Mouse (Mus musculus): ENCODE measurements around the gene Olfr1410. TPM values are rescaled to one million over a fixed set of nuclear protein-coding genes. Genes with fewer than 3 reads are reported as not detected.
A peak's percentile ranks its signal among the peaks of the same experiment; 100 is the strongest.

Gene Olfr1410
- polyA plus RNA-seq, 1 experiment from 2014 or later: not detected

GRCm38 (mm10) chr1:92616046-92616445 lies 10.5 kb downstream of the Olfr1410 start:
- Histone ChIP-seq H3K4me1 (ENCODE audit: control insufficient read depth, insufficient read depth, low read length) (no peaks in the 10 kb centered on the region), H3K4me3 (ENCODE audit: low read depth, low read length) (no peak overlapping the region), H3K9ac (ENCODE audit: low read length) (no peak overlapping the region), H3K27me3 (ENCODE audit: control insufficient read depth, insufficient read depth, low read length) (no peaks in the 10 kb centered on the region), H3K27ac (ENCODE audit: low read depth, low read length) (no peak overlapping the region), H3K36me3 (ENCODE audit: control insufficient read depth, insufficient read depth, low read length) (no peaks in the 10 kb centered on the region), H3K9me3 (ENCODE audit: control insufficient read depth, low read length) (no peaks in the 10 kb centered on the region), H3K4me2 (no peak overlapping the region)
- DNase-seq (ENCODE audit: low spot score, missing footprints): no peak
- ATAC-seq (ENCODE audit: low FRiP score): no peak
- WGBS: 93% methylated on average over 1 of the region's 1 CpGs

GRCm38 (mm10) chr1:92617488-92617887 lies 11.9 kb downstream of the Olfr1410 start, which contains the start of gene Olfr12:
Gene Olfr12 (plus strand): TSS chr1:92617788.
- Histone ChIP-seq H3K4me2 (no peak within 1 kb of the TSS), H3K9ac (ENCODE audit: low read length) (no peak within 1 kb of the TSS), H3K27me3 (ENCODE audit: control insufficient read depth, insufficient read depth, low read length) (no peaks in the 10 kb centered on the region), H3K36me3 (ENCODE audit: control insufficient read depth, insufficient read depth, low read length) (no peaks in the 10 kb centered on the region), H3K4me1 (ENCODE audit: control insufficient read depth, insufficient read depth, low read length) (no peaks in the 10 kb centered on the region), H3K9me3 (ENCODE audit: control insufficient read depth, low read length) (no peaks in the 10 kb centered on the region), H3K27ac (ENCODE audit: low read depth, low read length) (no peak within 1 kb of the TSS), H3K4me3 (ENCODE audit: low read depth, low read length) (no peak within 1 kb of the TSS)
- DNase-seq (ENCODE audit: low spot score, missing footprints): no peak
- 66% methylated on average over 2 of the region's 2 CpGs for WGBS
- no peak for ATAC-seq (ENCODE audit: low FRiP score)

- no peak overlapping the region for H3K4me2 ChIP-seq
- H3K27ac ChIP-seq (ENCODE audit: low read depth, low read length): no peak overlapping the region
- H3K9me3 ChIP-seq (ENCODE audit: control insufficient read depth, low read length): no peaks in the 10 kb centered on the region
- no peak for ATAC-seq (ENCODE audit: low FRiP score)
- no peak overlapping the region for H3K9ac ChIP-seq (ENCODE audit: low read length)
- H3K27me3 ChIP-seq (ENCODE audit: control insufficient read depth, insufficient read depth, low read length): no peaks in the 10 kb centered on the region
- no peak overlapping the region for H3K4me3 ChIP-seq (ENCODE audit: low read depth, low read length)
- no peaks in the 10 kb centered on the region for H3K36me3 ChIP-seq (ENCODE audit: control insufficient read depth, insufficient read depth, low read length)
- H3K4me1 ChIP-seq (ENCODE audit: control insufficient read depth, insufficient read depth, low read length): no peaks in the 10 kb centered on the region
- no peak for DNase-seq (ENCODE audit: low spot score, missing footprints)
- WGBS: 57% methylated on average over 4 of the region's 4 CpGs
Observed at GRCm38 (mm10) chr1:92618360-92618759, 12.8 kb downstream of the Olfr1410 start.

- no peaks in the 10 kb centered on the region for H3K4me1 ChIP-seq (ENCODE audit: control insufficient read depth, insufficient read depth, low read length)
- DNase-seq (ENCODE audit: low spot score, missing footprints) (no peak), ATAC-seq (ENCODE audit: low FRiP score) (no peak)
- H3K27me3 ChIP-seq (ENCODE audit: control insufficient read depth, insufficient read depth, low read length): no peaks in the 10 kb centered on the region
- H3K27ac ChIP-seq (ENCODE audit: low read depth, low read length): no peak overlapping the region
- no peaks in the 10 kb centered on the region for H3K36me3 ChIP-seq (ENCODE audit: control insufficient read depth, insufficient read depth, low read length)
- no peaks in the 10 kb centered on the region for H3K9me3 ChIP-seq (ENCODE audit: control insufficient read depth, low read length)
- 85% methylated on average over 4 of the region's 4 CpGs for WGBS
- no peak overlapping the region for H3K4me3 ChIP-seq (ENCODE audit: low read depth, low read length)
- H3K9ac ChIP-seq (ENCODE audit: low read length): no peak overlapping the region
- H3K4me2 ChIP-seq: no peak overlapping the region
Observed at GRCm38 (mm10) chr1:92628227-92628626, 22.6 kb downstream of the Olfr1410 start.

- WGBS: 80% methylated on average over 5 of the region's 5 CpGs
- H3K36me3 ChIP-seq (ENCODE audit: control insufficient read depth, insufficient read depth, low read length): peaks cover 8% of the 10 kb centered on the region; the same call in 1 of the 2 replicates
- H3K27ac ChIP-seq (ENCODE audit: low read depth, low read length): no peak overlapping the region
- H3K4me2 ChIP-seq: no peak overlapping the region
- H3K27me3 ChIP-seq (ENCODE audit: control insufficient read depth, insufficient read depth, low read length): no peaks in the 10 kb centered on the region
- peaks cover 4% of the 10 kb centered on the region for H3K4me1 ChIP-seq (ENCODE audit: control insufficient read depth, insufficient read depth, low read length)
- DNase-seq (ENCODE audit: low spot score, missing footprints): no peak
- H3K9me3 ChIP-seq (ENCODE audit: control insufficient read depth, low read length): no peaks in the 10 kb centered on the region
- no peak for ATAC-seq (ENCODE audit: low FRiP score)
- no peak overlapping the region for H3K4me3 ChIP-seq (ENCODE audit: low read depth, low read length)
- H3K9ac ChIP-seq (ENCODE audit: low read length): no peak overlapping the region
Observed at GRCm38 (mm10) chr1:92632196-92632595, 26.6 kb downstream of the Olfr1410 start.

DNA sequence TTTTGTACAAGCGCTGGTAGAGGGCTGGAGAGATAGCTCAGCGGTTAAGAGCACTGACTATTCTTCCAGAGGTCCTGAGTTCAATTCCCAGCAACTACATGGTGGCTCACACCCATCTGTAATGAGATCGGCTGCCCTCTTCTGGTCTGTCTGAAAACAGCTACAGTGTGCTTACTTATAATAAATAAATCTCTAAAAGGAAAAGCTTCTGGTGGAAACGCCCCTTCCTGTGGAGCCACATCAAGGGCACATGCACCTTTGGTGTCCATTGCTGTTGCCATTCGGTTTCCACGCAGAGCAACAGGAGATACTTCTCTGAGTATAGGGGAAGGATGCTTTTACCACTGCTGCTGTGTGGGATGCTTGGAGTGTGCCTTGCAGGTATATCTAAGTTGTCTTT lies 27.4 kb downstream of the Olfr1410 start:
- Histone ChIP-seq H3K4me3 (ENCODE audit: low read depth, low read length) (no peak overlapping the region), H3K9me3 (ENCODE audit: control insufficient read depth, low read length) (no peaks in the 10 kb centered on the region), H3K36me3 (ENCODE audit: control insufficient read depth, insufficient read depth, low read length) (peaks cover 8% of the 10 kb centered on the region; the same call in 1 of the 2 replicates), H3K27ac (ENCODE audit: low read depth, low read length) (no peak overlapping the region), H3K27me3 (ENCODE audit: control insufficient read depth, insufficient read depth, low read length) (no peaks in the 10 kb centered on the region), H3K4me2 (no peak overlapping the region), H3K9ac (ENCODE audit: low read length) (no peak overlapping the region), H3K4me1 (ENCODE audit: control insufficient read depth, insufficient read depth, low read length) (peaks cover 4% of the 10 kb centered on the region)
- 69% methylated on average over 6 of the region's 6 CpGs for WGBS
- no peak for DNase-seq (ENCODE audit: low spot score, missing footprints)
- no peak for ATAC-seq (ENCODE audit: low FRiP score)

GRCm38 (mm10) chr1:92633726-92634125 lies 28.1 kb downstream of the Olfr1410 start:
- no peak overlapping the region for H3K27ac ChIP-seq (ENCODE audit: low read depth, low read length)
- no peak for DNase-seq (ENCODE audit: low spot score, missing footprints)
- H3K4me2 ChIP-seq: no peak overlapping the region
- H3K4me3 ChIP-seq (ENCODE audit: low read depth, low read length): no peak overlapping the region
- H3K4me1 ChIP-seq (ENCODE audit: control insufficient read depth, insufficient read depth, low read length): peaks cover 4% of the 10 kb centered on the region
- no peaks in the 10 kb centered on the region for H3K27me3 ChIP-seq (ENCODE audit: control insufficient read depth, insufficient read depth, low read length)
- whole genome bisulfite sequencing: 93% methylated on average over 8 of the region's 8 CpGs
- no peak overlapping the region for H3K9ac ChIP-seq (ENCODE audit: low read length)
- H3K9me3 ChIP-seq (ENCODE audit: control insufficient read depth, low read length): no peaks in the 10 kb centered on the region
- ATAC-seq (ENCODE audit: low FRiP score): no peak
- peaks cover 8% of the 10 kb centered on the region; the same call in 1 of the 2 replicates for H3K36me3 ChIP-seq (ENCODE audit: control insufficient read depth, insufficient read depth, low read length)

GRCm38 (mm10) chr1:92634569-92634968 lies 29.0 kb downstream of the Olfr1410 start:
- peaks cover 4% of the 10 kb centered on the region for H3K4me1 ChIP-seq (ENCODE audit: control insufficient read depth, insufficient read depth, low read length)
- H3K27me3 ChIP-seq (ENCODE audit: control insufficient read depth, insufficient read depth, low read length): no peaks in the 10 kb centered on the region
- no peak overlapping the region for H3K4me3 ChIP-seq (ENCODE audit: low read depth, low read length)
- H3K4me2 ChIP-seq: no peak overlapping the region
- no peak for ATAC-seq (ENCODE audit: low FRiP score)
- H3K36me3 ChIP-seq (ENCODE audit: control insufficient read depth, insufficient read depth, low read length): peaks cover 8% of the 10 kb centered on the region; the same call in 1 of the 2 replicates
- H3K9me3 ChIP-seq (ENCODE audit: control insufficient read depth, low read length): no peaks in the 10 kb centered on the region
- H3K9ac ChIP-seq (ENCODE audit: low read length): no peak overlapping the region
- WGBS: 74% methylated on average over 1 of the region's 1 CpGs
- DNase-seq (ENCODE audit: low spot score, missing footprints): peak; percentile 60
- no peak overlapping the region for H3K27ac ChIP-seq (ENCODE audit: low read depth, low read length)

DNA sequence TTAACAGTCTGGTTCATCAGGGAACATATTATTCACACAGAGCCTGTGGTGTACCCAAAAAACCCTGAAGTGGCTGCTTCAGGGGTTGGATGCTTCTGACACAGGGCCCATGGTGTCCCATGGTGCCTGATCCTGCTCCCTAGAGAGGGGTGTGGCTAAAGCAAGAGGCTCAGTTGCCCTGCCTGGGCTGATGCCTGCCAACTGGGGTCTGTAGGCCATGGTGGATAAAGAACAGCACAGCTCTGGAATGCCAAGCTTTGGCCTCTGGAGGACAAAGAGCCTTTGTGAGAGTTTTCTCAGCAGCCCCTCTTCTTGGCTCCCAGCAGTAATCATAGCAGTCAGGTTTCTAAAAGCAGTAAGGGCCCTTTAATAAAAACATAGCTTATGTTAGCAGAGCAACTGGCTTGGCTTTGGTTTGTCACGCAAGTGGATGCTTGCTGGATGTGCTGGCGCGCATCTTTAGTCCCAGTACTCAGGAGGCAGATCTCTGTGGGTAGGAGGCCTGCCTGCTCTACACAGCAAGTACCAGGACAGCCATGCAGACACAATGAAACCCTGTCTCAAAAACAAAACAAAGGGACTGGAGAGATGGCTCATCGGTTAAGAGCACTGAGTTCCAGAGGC lies 29.5 kb downstream of the Olfr1410 start:
- WGBS: 80% methylated on average over 4 of the region's 4 CpGs
- H3K4me2 ChIP-seq: no peak overlapping the region
- no peaks in the 10 kb centered on the region for H3K9me3 ChIP-seq (ENCODE audit: control insufficient read depth, low read length)
- no peak overlapping the region for H3K27ac ChIP-seq (ENCODE audit: low read depth, low read length)
- DNase-seq (ENCODE audit: low spot score, missing footprints) (no peak), ATAC-seq (ENCODE audit: low FRiP score) (peak; percentile 54; the same call in 1 of the 2 replicates)
- no peak overlapping the region for H3K4me3 ChIP-seq (ENCODE audit: low read depth, low read length)
- peaks cover 8% of the 10 kb centered on the region; the same call in 1 of the 2 replicates for H3K36me3 ChIP-seq (ENCODE audit: control insufficient read depth, insufficient read depth, low read length)
- no peak overlapping the region for H3K9ac ChIP-seq (ENCODE audit: low read length)
- H3K4me1 ChIP-seq (ENCODE audit: control insufficient read depth, insufficient read depth, low read length): peaks cover 4% of the 10 kb centered on the region
- H3K27me3 ChIP-seq (ENCODE audit: control insufficient read depth, insufficient read depth, low read length): no peaks in the 10 kb centered on the region

Measured in midbrain, embryonic 11.5 days (tissue).